Mouse (Mus musculus): ENCODE data around the gene Asxl1. TPM values are rescaled to one million over a fixed set of nuclear protein-coding genes. Genes with fewer than 3 reads are reported as not detected.

The Asxl1 gene
- polyA plus RNA-seq, 1 experiment from 2014 or later: 14.1 TPM

DNA sequence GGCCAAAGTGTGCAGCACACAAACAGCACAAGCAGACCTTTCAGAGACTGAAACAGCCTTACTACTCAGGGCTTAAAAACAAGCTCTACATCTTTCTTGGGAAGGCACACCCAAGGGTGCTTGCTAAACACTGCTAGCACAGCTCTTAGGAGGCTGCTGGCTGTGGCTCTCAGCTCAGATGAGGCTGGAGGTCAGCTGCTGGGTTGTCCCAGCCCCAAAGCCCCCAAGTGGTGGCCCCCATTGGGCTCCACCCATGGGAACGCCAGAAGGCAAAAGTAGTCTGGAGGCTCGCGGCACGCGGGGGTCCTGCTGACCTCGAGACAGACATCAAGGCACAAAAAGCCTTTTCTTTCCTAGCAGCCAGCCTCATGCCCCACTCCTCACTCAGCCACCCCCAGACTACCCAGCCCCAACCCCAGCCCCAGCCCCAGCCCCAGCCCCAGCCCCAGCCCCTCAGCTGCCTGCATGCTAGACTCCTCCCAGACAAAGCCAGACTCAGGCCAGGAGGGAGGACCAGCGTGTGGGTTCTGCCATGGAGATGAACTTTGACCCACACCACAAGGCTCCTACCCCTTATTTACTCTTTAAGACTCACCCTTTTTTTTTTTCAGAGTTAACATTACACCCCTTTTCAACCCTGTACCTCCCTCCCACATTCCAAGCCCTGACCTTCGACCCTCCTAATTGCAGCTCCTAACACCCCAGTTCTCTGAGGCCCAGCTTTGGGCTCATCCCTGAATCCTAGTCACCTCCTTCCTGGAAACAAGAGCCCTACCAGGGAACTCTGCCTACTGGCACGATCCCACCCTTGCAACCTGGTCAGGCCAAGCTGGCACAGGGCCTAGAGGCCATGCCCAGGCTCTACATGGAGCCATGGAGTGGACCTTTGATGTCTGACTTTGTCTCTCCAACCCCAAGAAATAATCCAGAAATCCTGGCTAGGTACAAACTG is 89.5 kb downstream of the Asxl1 start:
- H3K9me3 ChIP-seq: no peaks in the 10 kb centered on the region
- peak overlapping the region; percentile 60; the same call in 1 of the 2 replicates for H3K27ac ChIP-seq (replicated peaks)
- 0 out of 2 replicates have a peak, but pooled peaks have one; percentile 24 for ATAC-seq (ENCODE audit: low FRiP score, low read depth)
- whole genome bisulfite sequencing: 14% methylated on average over 9 of the region's 9 CpGs
- peaks cover 11% of the 10 kb centered on the region; the same call in 1 of the 2 replicates for H3K36me3 ChIP-seq
- H3K27me3 ChIP-seq: no peaks in the 10 kb centered on the region
- H3K4me2 ChIP-seq: no peak overlapping the region
- no peak overlapping the region for H3K9ac ChIP-seq
- peaks cover 74% of the 10 kb centered on the region for H3K4me1 ChIP-seq (replicated peaks)
- no peak overlapping the region for H3K4me3 ChIP-seq

DNA sequence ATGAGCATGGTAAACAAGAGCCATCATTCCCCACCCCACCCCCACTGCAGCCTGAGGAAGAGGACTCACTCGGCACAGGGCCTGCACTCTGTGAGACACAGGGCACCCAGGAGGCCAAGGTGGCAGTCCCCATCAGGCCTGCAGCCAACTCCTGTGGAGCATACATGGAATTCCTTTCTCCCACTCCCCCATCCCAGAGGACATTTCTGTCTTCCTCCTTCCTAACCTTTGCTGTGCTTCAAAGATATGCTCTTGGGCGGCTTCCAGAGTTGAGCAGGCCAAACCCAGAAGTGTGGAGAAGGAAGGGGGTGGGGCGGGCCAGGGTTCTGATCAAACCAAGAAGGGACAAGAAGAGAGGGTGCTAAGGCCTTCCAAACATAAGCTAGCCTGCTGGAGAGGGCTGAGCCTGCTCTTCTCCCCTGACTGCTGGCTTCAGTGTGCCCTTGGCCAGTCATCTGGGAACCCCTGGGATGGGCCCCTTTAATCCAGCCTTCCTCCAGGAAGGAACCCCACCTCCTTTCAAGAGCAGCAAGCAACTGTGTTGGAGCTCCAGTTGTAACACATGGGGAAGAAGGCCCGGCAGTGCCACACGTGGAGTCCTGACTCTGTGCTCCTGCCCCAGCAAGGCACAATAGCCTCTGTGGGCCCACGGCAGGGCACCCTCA is 91.1 kb downstream of the Asxl1 start:
- Histone ChIP-seq H3K4me2 (peak overlapping the region; percentile 24), H3K36me3 (peaks cover 4% of the 10 kb centered on the region; the same call in 1 of the 2 replicates)

DNA sequence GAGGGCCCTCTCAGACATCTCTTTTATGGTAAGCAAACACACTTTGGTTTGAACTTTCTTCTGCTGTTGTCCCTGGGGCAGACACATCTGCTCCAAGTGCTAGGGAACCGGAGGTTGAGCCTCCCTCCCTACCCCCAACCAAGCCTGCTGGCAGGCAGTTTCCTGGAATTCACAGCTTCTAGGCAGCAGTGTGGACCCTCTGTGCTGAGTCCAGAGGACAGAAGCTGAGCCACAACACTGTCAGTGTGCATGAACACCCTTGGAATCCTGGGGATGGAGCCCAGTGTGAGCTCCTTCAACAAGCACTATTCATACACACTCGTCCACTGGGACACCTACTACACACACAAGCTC is 91.7 kb downstream of the Asxl1 start:
- peaks cover 4% of the 10 kb centered on the region; the same call in 1 of the 2 replicates for H3K36me3 ChIP-seq
- H3K4me1 ChIP-seq (replicated peaks): peaks cover 92% of the 10 kb centered on the region
- H3K9me3 ChIP-seq: no peaks in the 10 kb centered on the region
- H3K4me3 ChIP-seq: no peak overlapping the region
- H3K27me3 ChIP-seq: no peaks in the 10 kb centered on the region
- no peak overlapping the region for H3K9ac ChIP-seq
- WGBS: 30% methylated on average over 2 of the region's 2 CpGs
- H3K27ac ChIP-seq (replicated peaks): peak overlapping the region; percentile 60
- no peak for ATAC-seq (ENCODE audit: low FRiP score, low read depth)
- peak overlapping the region; percentile 24 for H3K4me2 ChIP-seq

More for the DNA sequence above, 91.1 kb downstream of the Asxl1 start:
- Histone ChIP-seq H3K4me3 (no peak overlapping the region), H3K27ac (replicated peaks) (peak overlapping the region; percentile 60), H3K4me1 (replicated peaks) (peaks cover 90% of the 10 kb centered on the region), H3K9ac (no peak overlapping the region), H3K27me3 (no peaks in the 10 kb centered on the region), H3K9me3 (no peaks in the 10 kb centered on the region)
- ATAC-seq (ENCODE audit: low FRiP score, low read depth): 0 out of 2 replicates have a peak, but pooled peaks have one; percentile 9
- WGBS: 43% methylated on average over 6 of the region's 6 CpGs

DNA sequence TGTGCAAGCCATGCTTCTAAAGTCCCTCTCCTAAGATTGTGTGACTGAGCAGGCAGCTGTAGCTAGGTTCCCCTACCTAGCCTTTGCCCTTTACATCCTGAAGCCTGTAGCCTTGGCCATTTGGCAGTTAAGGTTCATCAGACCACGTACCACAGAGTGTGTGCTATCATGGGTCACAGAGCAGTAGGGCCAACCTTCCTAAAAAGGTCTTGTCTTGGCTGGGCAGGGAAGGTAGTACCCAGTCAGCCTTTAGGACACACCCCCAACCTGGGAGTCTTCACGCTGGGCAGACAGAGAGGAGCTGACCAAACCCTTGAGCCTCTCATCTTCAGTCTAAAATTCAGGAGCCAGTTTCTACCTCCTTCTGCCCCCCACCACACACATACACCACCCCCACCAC is 95.1 kb downstream of the Asxl1 start:
- Histone ChIP-seq H3K4me3 (no peak overlapping the region), H3K36me3 (peaks cover 4% of the 10 kb centered on the region; the same call in 1 of the 2 replicates), H3K27me3 (no peaks in the 10 kb centered on the region), H3K27ac (replicated peaks) (no peak overlapping the region; the same call in none of the 2 replicates), H3K9me3 (no peaks in the 10 kb centered on the region), H3K4me2 (peak overlapping the region; percentile 99), H3K4me1 (replicated peaks) (peaks cover 72% of the 10 kb centered on the region), H3K9ac (0 out of 2 replicates have a peak overlapping the region, but pooled peaks have one; percentile 97)
- 61% methylated on average over 2 of the region's 2 CpGs for WGBS
- no peak for ATAC-seq (ENCODE audit: low FRiP score, low read depth)

DNA sequence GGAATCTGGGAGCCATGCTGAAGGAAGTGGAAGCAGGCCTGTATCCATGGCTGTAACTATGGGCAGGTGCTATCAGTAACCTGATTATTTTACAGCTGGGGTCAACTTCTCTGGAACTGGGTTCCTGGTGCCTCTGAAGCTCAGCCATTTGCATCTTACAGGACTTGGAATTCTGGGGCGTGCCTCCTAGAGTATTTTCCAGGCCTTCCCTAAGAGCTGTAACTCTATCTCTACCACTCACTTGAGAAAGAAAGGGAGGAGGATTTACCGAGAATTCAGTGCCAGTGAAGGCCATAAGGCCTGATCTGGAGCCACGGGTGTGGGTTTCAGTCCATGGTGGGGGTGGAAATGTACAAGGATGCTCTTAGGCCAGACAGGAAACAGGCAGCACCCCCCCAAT is 95.6 kb downstream of the Asxl1 start:
- Histone ChIP-seq H3K4me2 (peak overlapping the region; percentile 99), H3K4me1 (replicated peaks) (peaks cover 72% of the 10 kb centered on the region), H3K27me3 (no peaks in the 10 kb centered on the region), H3K4me3 (no peak overlapping the region), H3K9me3 (no peaks in the 10 kb centered on the region), H3K36me3 (peaks cover under 1% of the 10 kb centered on the region; the same call in 1 of the 2 replicates), H3K27ac (replicated peaks) (no peak overlapping the region; the same call in 1 of the 2 replicates), H3K9ac (peak overlapping the region; percentile 97; the same call in 1 of the 2 replicates)
- WGBS: 49% methylated on average over 3 of the region's 3 CpGs
- no peak for ATAC-seq (ENCODE audit: low FRiP score, low read depth)

DNA sequence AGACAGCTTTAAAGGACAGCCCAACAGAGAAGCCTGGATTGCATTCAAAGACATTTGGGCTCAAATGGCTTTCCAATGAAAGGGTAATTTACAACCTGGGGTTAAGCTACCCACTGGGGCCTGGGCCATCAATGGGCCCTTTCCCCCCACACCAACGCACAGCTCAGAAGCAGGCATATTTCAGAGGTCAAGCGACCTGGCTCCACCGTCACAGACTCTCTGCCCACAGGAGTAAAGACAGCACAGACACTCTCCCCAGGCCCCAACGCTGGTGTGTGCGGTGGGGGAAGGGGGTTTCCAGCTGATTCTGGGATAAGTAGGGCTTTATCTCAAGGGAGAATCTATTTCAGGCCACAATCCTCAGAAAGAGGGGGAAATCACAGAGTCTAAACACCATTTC is 97.1 kb downstream of the Asxl1 start:
- no peaks in the 10 kb centered on the region for H3K9me3 ChIP-seq
- H3K4me1 ChIP-seq (replicated peaks): peaks cover 62% of the 10 kb centered on the region
- peak overlapping the region; percentile 98 for H3K27ac ChIP-seq (replicated peaks)
- H3K4me3 ChIP-seq: peak overlapping the region; percentile 92
- no peak for ATAC-seq (ENCODE audit: low FRiP score, low read depth)
- peak overlapping the region; percentile 99 for H3K4me2 ChIP-seq
- H3K9ac ChIP-seq: peak overlapping the region; percentile 97
- H3K27me3 ChIP-seq: no peaks in the 10 kb centered on the region
- WGBS: 2% methylated on average over 5 of the region's 5 CpGs
- no peaks in the 10 kb centered on the region for H3K36me3 ChIP-seq

DNA sequence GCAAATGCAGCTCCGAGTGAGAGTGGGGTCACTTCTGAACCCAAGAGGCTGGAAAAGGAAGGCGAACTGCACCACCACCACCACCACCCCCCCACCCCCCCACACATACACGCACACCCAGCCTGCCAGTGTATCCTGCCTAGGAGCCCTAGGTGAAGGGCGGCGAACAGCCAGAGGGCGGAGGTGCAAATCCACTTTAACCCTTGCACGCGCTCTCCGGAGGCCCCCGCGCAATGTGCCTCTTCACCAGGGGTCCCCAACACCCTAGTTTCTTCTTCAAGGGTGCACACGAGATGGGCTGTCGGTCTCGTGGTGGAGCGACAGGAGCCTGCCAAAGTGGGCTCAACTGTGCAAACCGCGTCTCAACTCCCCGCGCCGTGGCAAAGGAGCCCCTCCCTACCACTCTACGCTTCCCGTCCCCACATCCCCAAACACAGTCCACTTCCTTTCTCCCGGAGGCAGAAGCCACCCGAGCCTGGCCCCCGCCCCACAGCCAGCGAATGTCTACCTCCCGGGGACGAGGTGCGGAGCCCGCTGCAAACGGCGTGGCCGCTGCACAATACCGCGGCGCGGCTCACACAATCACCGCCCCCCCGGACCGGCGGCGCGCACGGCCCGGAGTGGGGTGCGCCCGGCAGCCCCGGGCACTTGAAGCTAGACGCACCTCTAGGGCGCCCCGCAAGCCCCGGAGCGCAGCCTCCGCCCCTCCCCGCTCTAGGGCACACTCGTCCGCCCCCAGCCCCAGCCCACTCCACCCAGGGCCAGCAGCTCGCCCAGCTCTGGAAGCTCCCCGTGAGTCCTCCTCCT is 98.0 kb downstream of the Asxl1 start:
- no peaks in the 10 kb centered on the region for H3K9me3 ChIP-seq
- ATAC-seq (ENCODE audit: low FRiP score, low read depth): peak; percentile 49
- WGBS: under 1% methylated on average over 59 of the region's 59 CpGs
- peaks cover 53% of the 10 kb centered on the region for H3K4me1 ChIP-seq (replicated peaks)
- peak overlapping the region; percentile 97 for H3K9ac ChIP-seq
- H3K27me3 ChIP-seq: no peaks in the 10 kb centered on the region
- H3K4me3 ChIP-seq: peak overlapping the region; percentile 92
- peak overlapping the region; percentile 98 for H3K27ac ChIP-seq (replicated peaks)
- no peaks in the 10 kb centered on the region for H3K36me3 ChIP-seq
- H3K4me2 ChIP-seq: peak overlapping the region; percentile 99

DNA sequence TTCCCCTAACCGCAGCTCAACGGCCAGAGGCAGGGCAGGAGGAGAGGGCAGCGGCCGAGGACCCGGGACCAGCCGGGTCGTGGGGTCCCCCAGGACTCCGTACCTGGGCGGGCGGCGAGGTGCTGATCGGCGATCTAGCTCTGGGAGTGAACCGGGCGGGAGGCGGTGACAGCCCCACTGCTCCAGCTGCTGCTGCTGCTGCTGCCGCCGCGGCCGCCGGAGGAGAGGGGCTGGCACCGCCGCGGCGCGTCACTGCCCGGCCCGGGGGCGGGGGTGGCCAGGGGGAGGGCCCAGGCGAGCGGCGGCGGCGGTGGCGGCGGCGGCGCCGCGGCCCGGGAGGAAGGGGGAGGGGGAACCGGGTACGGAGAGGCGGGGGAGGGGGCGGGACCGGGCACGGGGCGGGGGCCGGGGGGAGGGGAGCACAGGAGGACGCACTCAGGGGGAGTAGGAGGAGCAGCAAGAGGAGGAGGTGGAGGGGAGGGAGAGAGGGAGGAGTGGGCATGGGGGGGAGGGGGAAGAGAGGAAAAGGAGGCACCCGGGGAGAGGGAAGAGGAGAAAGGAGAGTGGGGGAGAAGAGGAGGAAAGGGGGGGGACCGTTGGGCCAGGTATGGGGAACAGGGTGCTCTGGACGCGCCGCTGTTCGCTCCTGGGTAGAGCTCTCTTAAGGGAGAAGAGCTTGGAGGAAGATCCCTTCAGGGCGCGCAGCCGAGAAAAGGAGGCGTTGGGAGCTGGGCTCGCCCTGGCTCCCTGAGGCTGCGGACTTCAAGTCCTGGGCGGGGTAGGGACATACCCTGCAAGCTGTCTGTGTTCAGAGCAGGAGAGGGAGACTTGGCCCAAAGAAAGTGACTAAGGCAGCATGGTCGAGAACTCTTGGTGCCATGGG is 98.9 kb downstream of the Asxl1 start:
- H3K9me3 ChIP-seq: no peaks in the 10 kb centered on the region
- no peaks in the 10 kb centered on the region for H3K36me3 ChIP-seq
- peak overlapping the region; percentile 92 for H3K4me3 ChIP-seq
- ATAC-seq (ENCODE audit: low FRiP score, low read depth): peak; percentile 72
- no peaks in the 10 kb centered on the region for H3K27me3 ChIP-seq
- peak overlapping the region; percentile 98 for H3K27ac ChIP-seq (replicated peaks)
- peak overlapping the region; percentile 99 for H3K4me2 ChIP-seq
- peak overlapping the region; percentile 97 for H3K9ac ChIP-seq
- peaks cover 49% of the 10 kb centered on the region for H3K4me1 ChIP-seq (replicated peaks)
- WGBS: under 1% methylated on average over 28 of the region's 64 CpGs

DNA sequence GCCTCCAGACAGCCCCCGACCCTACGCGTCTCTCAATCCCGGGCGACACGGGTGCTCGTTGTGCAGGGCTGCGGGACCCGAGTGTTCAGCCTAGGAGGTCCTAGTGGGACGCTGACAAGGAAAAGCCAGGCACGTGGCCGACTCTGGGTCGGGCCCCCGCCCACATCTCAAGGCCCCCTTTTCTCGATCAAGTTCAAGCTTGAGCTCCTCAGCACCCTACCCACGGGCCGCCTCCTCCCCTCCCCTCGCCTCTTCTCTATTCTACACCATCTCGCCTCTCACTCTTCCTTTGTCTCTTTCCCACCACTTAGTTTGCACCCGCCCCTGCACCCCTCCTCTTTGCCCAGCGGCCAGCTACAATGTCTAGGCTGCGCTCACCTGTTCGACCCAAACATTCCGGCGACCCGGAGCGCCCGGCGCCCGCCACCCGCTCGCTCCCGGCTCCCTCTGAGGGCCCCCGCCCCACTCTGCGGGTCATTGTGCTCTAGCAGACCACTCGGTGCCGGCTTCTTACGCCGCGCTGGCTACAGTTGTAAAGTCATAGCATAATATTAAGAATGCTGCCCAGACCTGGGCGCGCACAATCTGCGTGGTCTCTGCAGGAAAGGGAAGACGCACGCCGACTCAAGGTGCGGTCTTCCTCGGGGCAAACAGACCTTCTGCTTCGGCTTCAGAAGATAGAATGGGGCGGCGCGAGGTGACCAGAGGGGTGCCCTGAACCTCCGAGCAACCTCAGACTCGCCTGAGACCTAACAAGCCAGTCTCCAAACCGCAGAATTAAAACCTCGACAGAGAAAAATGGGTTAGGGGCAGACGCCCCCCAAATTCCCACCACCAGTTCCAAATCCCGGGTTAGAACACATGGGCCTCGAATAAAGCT is 99.7 kb downstream of the Asxl1 start:
- ATAC-seq (ENCODE audit: low FRiP score, low read depth): peak; percentile 65
- H3K4me1 ChIP-seq (replicated peaks): peaks cover 44% of the 10 kb centered on the region
- H3K36me3 ChIP-seq: no peaks in the 10 kb centered on the region
- peak overlapping the region; percentile 98 for H3K27ac ChIP-seq (replicated peaks)
- peak overlapping the region; percentile 99 for H3K4me2 ChIP-seq
- no peaks in the 10 kb centered on the region for H3K9me3 ChIP-seq
- H3K4me3 ChIP-seq: peak overlapping the region; percentile 92
- no peaks in the 10 kb centered on the region for H3K27me3 ChIP-seq
- under 1% methylated on average over 57 of the region's 59 CpGs for whole genome bisulfite sequencing
- peak overlapping the region; percentile 97 for H3K9ac ChIP-seq

DNA sequence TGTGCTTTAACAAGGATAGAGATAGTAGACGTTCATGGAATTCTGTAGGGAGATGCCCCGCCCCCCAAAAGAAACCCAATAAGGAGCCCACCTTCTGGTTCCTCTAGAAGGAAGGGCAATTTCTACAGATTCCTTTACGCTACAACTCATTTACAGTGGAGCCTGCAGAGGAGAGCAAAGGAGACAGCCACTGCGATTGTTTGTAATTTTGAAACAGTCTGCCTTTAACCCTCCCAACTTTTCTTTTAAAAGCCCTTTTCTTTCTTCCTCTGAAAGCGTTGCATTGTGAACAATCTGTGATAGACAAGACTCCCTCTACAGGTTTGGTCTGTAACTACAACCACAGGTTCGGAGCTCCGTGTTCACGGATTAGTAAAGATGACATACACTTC is 100.4 kb downstream of the Asxl1 start:
- no peaks in the 10 kb centered on the region for H3K27me3 ChIP-seq
- H3K36me3 ChIP-seq: no peaks in the 10 kb centered on the region
- peak overlapping the region; percentile 98 for H3K27ac ChIP-seq (replicated peaks)
- H3K4me1 ChIP-seq (replicated peaks): peaks cover 37% of the 10 kb centered on the region
- peak overlapping the region; percentile 97 for H3K9ac ChIP-seq
- H3K4me2 ChIP-seq: peak overlapping the region; percentile 99
- no peak for ATAC-seq (ENCODE audit: low FRiP score, low read depth)
- H3K9me3 ChIP-seq: no peaks in the 10 kb centered on the region
- 0% methylated on average over 8 of the region's 8 CpGs for WGBS
- peak overlapping the region; percentile 92 for H3K4me3 ChIP-seq

Data from hindbrain, embryonic 15.5 days (tissue).